In genomic region chr11:78301357-78302084, GRCm38 (mm10) we compare ENCODE assay signal across 8 mouse cellular contexts. TPM values are rescaled to one million over a fixed set of nuclear protein-coding genes. Genes with fewer than 3 reads are reported as not detected.
A peak's percentile ranks its signal among the peaks of the same experiment; 100 is the strongest.
DNase-seq lines count a peak whose midpoint lies in the region; ATAC-seq lines count a peak whose summit lies in the region.

Spag5 (plus strand) TSS chr11:78301529.

- H3K36me3 ChIP-seq in intestine, embryonic 14.5 days (ENCODE audit: control insufficient read depth, insufficient read depth, low read length): peaks cover 34% of the 10 kb centered on the region

- DNase-seq in adrenal gland, adult 18-20 months (ENCODE audit: low spot score in 2 of 2): peak; percentile 85 to 86
- DNase-seq in embryo, embryonic 11 days: peak; percentile 96
- peak; percentile 90 for DNase-seq in gastrocnemius, postnatal 25 days
- peak; percentile 95 for DNase-seq in intestine, embryonic 14.5 days (ENCODE audit: low spot score)
- DNase-seq in left cerebral cortex, postnatal 14 days (ENCODE audit: low spot score in 2 of 2): peak; percentile 91 to 94
- peak; percentile 91 for DNase-seq in mesoderm, embryonic 11.5 days (ENCODE audit: low read depth, low spot score)
- DNase-seq in right cerebral cortex, postnatal 36 days (ENCODE audit: low spot score in 2 of 2): peak; percentile 87 to 93
- peak; percentile 90 for DNase-seq in yolk sac, embryonic 10.5 days (ENCODE audit: low spot score)

- intact Hi-C loops in left cerebral cortex, postnatal 14 days (cut with DNase I): loop anchor here (1.0 kb wide), 1 partner anchor 27 kb away; the partner anchor contains the start of gene Pigs

- no peaks in the 10 kb centered on the region for H3K9me3 ChIP-seq in intestine, embryonic 14.5 days (ENCODE audit: control insufficient read depth, low read length)

- ATAC-seq in intestine, embryonic 14.5 days (replicated peaks; ENCODE audit: low FRiP score, low TSS enrichment, low read depth): peak; percentile 98

- peak within 1 kb of the TSS; percentile 69 for H3K9ac ChIP-seq in intestine, embryonic 14.5 days (ENCODE audit: low read length)

- H3K27ac ChIP-seq in intestine, embryonic 14.5 days (ENCODE audit: low read depth): peak within 1 kb of the TSS; percentile 54

- peak within 1 kb of the TSS; percentile 78 for H3K4me2 ChIP-seq in intestine, embryonic 14.5 days (ENCODE audit: low read length)

- H3K27me3 ChIP-seq in intestine, embryonic 14.5 days (replicated peaks; ENCODE audit: control insufficient read depth, insufficient read depth, low read length): no peaks in the 10 kb centered on the region

- WGBS in intestine, embryonic 14.5 days: under 1% methylated on average over 48 of the region's 49 CpGs

- peak within 1 kb of the TSS; percentile 86 for H3K4me3 ChIP-seq in intestine, embryonic 14.5 days (ENCODE audit: low read depth, low read length)

- no peaks in the 10 kb centered on the region; the same call in 1 of the 2 replicates for H3K4me1 ChIP-seq in intestine, embryonic 14.5 days (replicated peaks; ENCODE audit: control insufficient read depth, insufficient read depth, low read length)

RNA-seq across cellular contexts. Expression of gene Spag5, which starts in this region (rescaled TPM):
- total RNA-seq in adrenal gland, adult 18-20 months (2021): 1 to 10 TPM; 1.9 to 4.3 TPM
- 1 to 10 TPM; 3.1 to 4.2 TPM for total RNA-seq in gastrocnemius, postnatal 25 days (2021)
- 34.1 and 40.0 TPM in 2 replicates for polyA plus RNA-seq in intestine, embryonic 14.5 days (2014; fragmentation: Nextera tagmentation; extraction: Ambion mirVana)
- 1 to 10 TPM; 5.0 to 8.4 TPM for total RNA-seq in left cerebral cortex, postnatal 14 days (2021)

Comparison
In these comparisons a context has a peak if more than half of its experiments do, and no peak if none do; other contexts are left out.
1. Peak in every context shown above with its lines: DNase-seq, ATAC-seq, H3K4me3 ChIP-seq and H3K27ac ChIP-seq.